ENCODE assay signal across 11 mouse cellular contexts in the genomic region with DNA sequence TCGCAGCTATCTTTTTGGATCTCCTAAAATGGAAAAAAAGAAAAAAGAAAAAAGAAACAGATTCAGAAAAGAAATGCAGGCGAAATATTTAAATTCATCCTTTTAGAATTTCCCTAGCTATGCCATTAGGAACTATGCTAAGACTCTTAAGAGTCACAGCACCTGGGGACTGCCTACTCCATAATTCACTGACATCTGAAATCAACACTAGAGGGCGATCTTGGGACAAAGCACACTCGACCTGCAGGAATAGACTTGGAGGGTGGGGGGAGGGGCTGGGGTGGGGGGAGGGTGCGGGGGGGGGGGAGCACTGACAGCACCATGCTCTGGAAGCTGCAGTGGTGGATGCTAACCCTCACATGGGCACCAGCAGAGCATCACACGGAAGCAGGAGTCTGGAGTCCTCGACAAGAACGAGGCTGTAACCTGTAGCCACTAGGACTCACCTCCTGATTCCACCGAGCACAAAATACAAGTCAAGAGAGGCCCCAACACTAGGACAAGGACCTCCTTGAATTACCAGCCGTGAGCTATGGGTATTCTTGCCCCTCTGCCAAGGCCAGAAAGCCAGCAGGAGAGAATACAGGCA. TPM values are rescaled to one million over a fixed set of nuclear protein-coding genes. Genes with fewer than 3 reads are reported as not detected.
DNase-seq lines count a peak whose midpoint lies in the region; ATAC-seq lines count a peak whose summit lies in the region.
"Had no signal": no experiment of that assay in that cellular context is flagged by ENCODE, and none has a peak within 500 bp of the region (broad histone marks: within the 10 kb centered on the region; RNA-seq: fewer than 3 reads in every experiment).

No protein-coding gene starts in this region.

- H3K4me2 ChIP-seq in forebrain, embryonic 12.5 days, result no peak overlapping the region
- H3K4me2 ChIP-seq in forebrain, embryonic 16.5 days (ENCODE audit: low read length), result no peak overlapping the region
- no peak overlapping the region for H3K4me2 ChIP-seq in midbrain, embryonic 11.5 days
- no peak overlapping the region for H3K4me2 ChIP-seq in midbrain, embryonic 16.5 days (ENCODE audit: low read length)
- H3K4me2 ChIP-seq: embryonic facial prominence, embryonic 15.5 days; midbrain, embryonic 12.5 days had no signal

- no peaks in the 10 kb centered on the region for H3K36me3 ChIP-seq in forebrain, embryonic 12.5 days (replicated peaks)
- H3K36me3 ChIP-seq in forebrain, embryonic 16.5 days (ENCODE audit: control insufficient read depth, insufficient read depth), result no peaks in the 10 kb centered on the region
- no peaks in the 10 kb centered on the region for H3K36me3 ChIP-seq in midbrain, embryonic 11.5 days (ENCODE audit: control insufficient read depth, insufficient read depth, low read length)
- no peaks in the 10 kb centered on the region for H3K36me3 ChIP-seq in midbrain, embryonic 16.5 days (ENCODE audit: control insufficient read depth, insufficient read depth, low read length)
- H3K36me3 ChIP-seq: embryonic facial prominence, embryonic 15.5 days; G1E; midbrain, embryonic 12.5 days had no signal

- H3K4me3 ChIP-seq in forebrain, embryonic 12.5 days (replicated peaks), result no peak overlapping the region
- H3K4me3 ChIP-seq in forebrain, embryonic 16.5 days (replicated peaks; ENCODE audit: low read length), result no peak overlapping the region
- H3K4me3 ChIP-seq in midbrain, embryonic 11.5 days (ENCODE audit: low read depth, low read length), result no peak overlapping the region
- H3K4me3 ChIP-seq in midbrain, embryonic 16.5 days (ENCODE audit: low read depth, low read length), result no peak overlapping the region
- H3K4me3 ChIP-seq: embryonic facial prominence, embryonic 15.5 days; midbrain, embryonic 12.5 days had no signal

- no peak overlapping the region for H3K9ac ChIP-seq in forebrain, embryonic 12.5 days
- H3K9ac ChIP-seq in forebrain, embryonic 16.5 days (replicated peaks; ENCODE audit: low read depth, low read length), result no peak overlapping the region
- no peak overlapping the region for H3K9ac ChIP-seq in midbrain, embryonic 11.5 days (ENCODE audit: low read length)
- no peak overlapping the region for H3K9ac ChIP-seq in midbrain, embryonic 16.5 days (ENCODE audit: low read depth, low read length)
- H3K9ac ChIP-seq: embryonic facial prominence, embryonic 15.5 days; midbrain, embryonic 12.5 days had no signal

- ATAC-seq in forebrain, embryonic 12.5 days (ENCODE audit: low FRiP score), result peak; percentile 65; the same call in 1 of the 2 replicates
- ATAC-seq in forebrain, embryonic 16.5 days, result no peak
- ATAC-seq in midbrain, embryonic 11.5 days (ENCODE audit: low FRiP score), result 0 out of 2 replicates have a peak, but pooled peaks have one; percentile 48
- no peak for ATAC-seq in midbrain, embryonic 16.5 days
- no peak for ATAC-seq in cerebellum, adult (ENCODE audit: insufficient number of reproducible peaks, low FRiP score, low TSS enrichment)

- no peaks in the 10 kb centered on the region for H3K9me3 ChIP-seq in forebrain, embryonic 12.5 days
- H3K9me3 ChIP-seq in forebrain, embryonic 16.5 days (ENCODE audit: control insufficient read depth, low read length), result no peaks in the 10 kb centered on the region
- no peaks in the 10 kb centered on the region for H3K9me3 ChIP-seq in midbrain, embryonic 11.5 days (ENCODE audit: control insufficient read depth, low read length)
- H3K9me3 ChIP-seq in midbrain, embryonic 16.5 days (replicated peaks; ENCODE audit: control insufficient read depth, low read length, poor library complexity, severe bottlenecking), result no peaks in the 10 kb centered on the region
- H3K9me3 ChIP-seq: embryonic facial prominence, embryonic 15.5 days; G1E; midbrain, embryonic 12.5 days had no signal

- 42% methylated on average over 9 of the region's 10 CpGs for WGBS in forebrain, embryonic 12.5 days
- 41% methylated on average over 10 of the region's 10 CpGs for WGBS in forebrain, embryonic 16.5 days
- WGBS in midbrain, embryonic 11.5 days, result 43% methylated on average over 10 of the region's 10 CpGs
- WGBS in midbrain, embryonic 16.5 days, result 42% methylated on average over 10 of the region's 10 CpGs

- no peak for DNase-seq in midbrain, embryonic 11.5 days (ENCODE audit: low spot score, missing footprints)
- DNase-seq in embryo, embryonic 9.5 days (ENCODE audit: extremely low spot score), result peak; percentile 46
- DNase-seq in retina, embryonic 14.5 days (ENCODE audit: low spot score), result peak; percentile 53
- no peak for DNase-seq in cerebellum, adult 9-11 months

- no peak overlapping the region for H3K27ac ChIP-seq in forebrain, embryonic 12.5 days
- no peak overlapping the region for H3K27ac ChIP-seq in forebrain, embryonic 16.5 days (ENCODE audit: low read length)
- H3K27ac ChIP-seq in midbrain, embryonic 11.5 days (ENCODE audit: low read depth, low read length), result no peak overlapping the region
- no peak overlapping the region for H3K27ac ChIP-seq in midbrain, embryonic 16.5 days (ENCODE audit: low read length)
- H3K27ac ChIP-seq: embryonic facial prominence, embryonic 15.5 days; midbrain, embryonic 12.5 days had no signal

- H3K27me3 ChIP-seq in forebrain, embryonic 12.5 days, result no peaks in the 10 kb centered on the region
- H3K27me3 ChIP-seq in forebrain, embryonic 16.5 days (replicated peaks; ENCODE audit: control insufficient read depth, insufficient read depth, low read length), result no peaks in the 10 kb centered on the region
- H3K27me3 ChIP-seq in midbrain, embryonic 11.5 days (ENCODE audit: control insufficient read depth, insufficient read depth, low read length), result no peaks in the 10 kb centered on the region
- no peaks in the 10 kb centered on the region for H3K27me3 ChIP-seq in midbrain, embryonic 16.5 days (ENCODE audit: control insufficient read depth, insufficient read depth, low read depth, low read length)
- H3K27me3 ChIP-seq: embryonic facial prominence, embryonic 15.5 days; midbrain, embryonic 12.5 days had no signal

- H3K4me1 ChIP-seq in forebrain, embryonic 12.5 days, result no peaks in the 10 kb centered on the region
- H3K4me1 ChIP-seq in forebrain, embryonic 16.5 days (replicated peaks; ENCODE audit: control insufficient read depth, insufficient read depth, low read length), result no peaks in the 10 kb centered on the region
- H3K4me1 ChIP-seq in midbrain, embryonic 11.5 days (ENCODE audit: control insufficient read depth, insufficient read depth, low read length), result no peaks in the 10 kb centered on the region; the same call in 1 of the 2 replicates
- no peaks in the 10 kb centered on the region for H3K4me1 ChIP-seq in midbrain, embryonic 16.5 days (ENCODE audit: control insufficient read depth, insufficient read depth, low read length)
- H3K4me1 ChIP-seq: embryonic facial prominence, embryonic 15.5 days; midbrain, embryonic 12.5 days had no signal

RNA-seq across cellular contexts. Expression of gene Itga2, which starts 49.0 kb away (rescaled TPM):
- 1.3 and 1.4 TPM in 2 replicates for polyA plus RNA-seq in forebrain, embryonic 12.5 days (2016; fragmentation: Nextera tagmentation; extraction: Ambion mirVana)
- polyA plus RNA-seq in forebrain, embryonic 16.5 days (2015; fragmentation: Nextera tagmentation; extraction: Ambion mirVana), result 0.89 and 1.5 TPM in 2 replicates
- polyA plus RNA-seq in midbrain, embryonic 11.5 days (2014; fragmentation: Nextera tagmentation; extraction: Ambion mirVana), result 0.86 and 1.0 TPM in 2 replicates
- 1.4 and 2.1 TPM in 2 replicates for polyA plus RNA-seq in midbrain, embryonic 16.5 days (2015; fragmentation: Nextera tagmentation; extraction: Ambion mirVana)
- polyA plus RNA-seq: G1E had no signal

Comparison
In these comparisons a context has a peak if more than half of its experiments do, and no peak if none do; other contexts are left out.
1. ATAC-seq: peak in forebrain, embryonic 12.5 days (single experiment) and midbrain, embryonic 11.5 days (single experiment); none in forebrain, embryonic 16.5 days (single experiment), midbrain, embryonic 16.5 days (single experiment) and cerebellum, adult (single experiment).
2. DNase-seq: peak in embryo, embryonic 9.5 days (single experiment) and retina, embryonic 14.5 days (single experiment); none in midbrain, embryonic 11.5 days (single experiment) and cerebellum, adult 9-11 months (single experiment).